Mouse (Mus musculus): Measurements from ENCODE around the gene Kcnma1. TPM values are rescaled to one million over a fixed set of nuclear protein-coding genes. Genes with fewer than 3 reads are reported as not detected.

Gene Kcnma1
- total RNA-seq (2021), result 100 to 1,000 TPM; 133 to 151 TPM
- long read RNA-seq, experiment 1, partial matches to known transcripts, result 4 of 19 reads
- long read RNA-seq, experiment 1, other reads (novel, unspliced or antisense), result 15 of 19 reads
- long read RNA-seq, experiment 2, partial matches to known transcripts, result 4 of 21 reads
- long read RNA-seq, experiment 2, other reads (novel, unspliced or antisense), result 17 of 21 reads

- no peak for DNase-seq (ENCODE audit: low spot score in 2 of 2)
These were observed at the start of gene Kcnma1 for GRCm38 (mm10) chr14:24014391-24014790. Gene Kcnma1 (minus strand): TSS chr14:24014491.

GRCm38 (mm10) chr14:24059747-24060146 is 45.5 kb upstream of the Kcnma1 start:
- DNase-seq (ENCODE audit: low spot score in 2 of 2), result peak in 1 of 2 experiments; percentile 33

GRCm38 (mm10) chr14:24059287-24059686 is 45.0 kb upstream of the Kcnma1 start:
- no peak for DNase-seq (ENCODE audit: low spot score in 2 of 2)

GRCm38 (mm10) chr14:24051821-24052220 is 37.5 kb upstream of the Kcnma1 start:
- DNase-seq (ENCODE audit: low spot score in 2 of 2), result no peak

- DNase-seq (ENCODE audit: low spot score in 2 of 2), result no peak
These were observed 22.3 kb upstream of the Kcnma1 start for GRCm38 (mm10) chr14:24036609-24037008.

GRCm38 (mm10) chr14:24036208-24036535 is 21.9 kb upstream of the Kcnma1 start:
- DNase-seq (ENCODE audit: low spot score in 2 of 2), result no peak

GRCm38 (mm10) chr14:24035486-24036207 is 21.4 kb upstream of the Kcnma1 start:
- DNase-seq (ENCODE audit: low spot score in 2 of 2), result no peak

- no peak for DNase-seq (ENCODE audit: low spot score in 2 of 2)
These were observed 18.6 kb upstream of the Kcnma1 start for GRCm38 (mm10) chr14:24032876-24033389.

GRCm38 (mm10) chr14:24032201-24032600 is 17.9 kb upstream of the Kcnma1 start:
- DNase-seq (ENCODE audit: low spot score in 2 of 2), result no peak

- DNase-seq (ENCODE audit: low spot score in 2 of 2), result no peak
These were observed 6.4 kb upstream of the Kcnma1 start for GRCm38 (mm10) chr14:24020718-24021117.

- DNase-seq (ENCODE audit: low spot score in 2 of 2), result no peak
These were observed 4.3 kb downstream of the Kcnma1 start for GRCm38 (mm10) chr14:24009978-24010377.

- peak; percentile 88 to 90 for DNase-seq (ENCODE audit: low spot score in 2 of 2)
These were observed 6.0 kb downstream of the Kcnma1 start for GRCm38 (mm10) chr14:24008252-24008651.

- DNase-seq (ENCODE audit: low spot score in 2 of 2), result no peak
These were observed 8.0 kb downstream of the Kcnma1 start for GRCm38 (mm10) chr14:24006276-24006675.

GRCm38 (mm10) chr14:24004471-24005271 is 9.6 kb downstream of the Kcnma1 start:
- peak; percentile 42 to 73 for DNase-seq (ENCODE audit: low spot score in 2 of 2)

GRCm38 (mm10) chr14:24003450-24004381 is 10.6 kb downstream of the Kcnma1 start:
- DNase-seq (ENCODE audit: low spot score in 2 of 2), result peak; percentile 71 to 75

- DNase-seq (ENCODE audit: low spot score in 2 of 2), result no peak
These were observed 11.6 kb downstream of the Kcnma1 start for GRCm38 (mm10) chr14:24002647-24003046.

- DNase-seq (ENCODE audit: low spot score in 2 of 2), result no peak
These were observed 16.4 kb downstream of the Kcnma1 start for GRCm38 (mm10) chr14:23997912-23998311.

GRCm38 (mm10) chr14:23995831-23996230 is 18.5 kb downstream of the Kcnma1 start:
- DNase-seq (ENCODE audit: low spot score in 2 of 2), result no peak

- no peak for DNase-seq (ENCODE audit: low spot score in 2 of 2)
These were observed 23.4 kb downstream of the Kcnma1 start for GRCm38 (mm10) chr14:23990871-23991270.

GRCm38 (mm10) chr14:23989696-23990095 is 24.6 kb downstream of the Kcnma1 start:
- no peak for DNase-seq (ENCODE audit: low spot score in 2 of 2)

- peak in 1 of 2 experiments; percentile 35 for DNase-seq (ENCODE audit: low spot score in 2 of 2)
These were observed 32.1 kb downstream of the Kcnma1 start for GRCm38 (mm10) chr14:23982205-23982604.

All from layer of hippocampus, postnatal 14 days (tissue).